Mouse (Mus musculus) macrophage (primary cell): ENCODE measurements around the gene Sh3bgrl. TPM values are rescaled to one million over a fixed set of nuclear protein-coding genes. Genes with fewer than 3 reads are reported as not detected.

Experiments
- H3K27ac ChIP-seq: fragments of 350-480 bp; formaldehyde crosslinking; 2 replicates; pipeline ENCODE4 v1.9.0; 2021
- H3K36me3 ChIP-seq: fragments of 350-480 bp; formaldehyde crosslinking; 2 replicates; pipeline ENCODE4 v1.9.0; 2021; ENCODE audit errors: inconsistent target
- H3K4me3 ChIP-seq: fragments of 350-480 bp; formaldehyde crosslinking; 2 replicates; pipeline ENCODE4 v1.9.0; 2021; ENCODE audit errors: inconsistent target
- H3K79me2 ChIP-seq: fragments of 350-480 bp; formaldehyde crosslinking; 2 replicates; pipeline ENCODE4 v1.9.0; 2021; ENCODE audit errors: inconsistent target
- polyA plus RNA-seq: library from polyadenylated mRNA; stranded (reverse); fragments of 250-400 nt; gene quantifications from 3 replicates; pipeline ENCODE4 v1.2.4, GENCODE M21; 2018; ENCODE audit warnings: inconsistent platforms

The Sh3bgrl gene
- polyA plus RNA-seq, 1 experiment from 2014 or later: 315 TPM

DNA sequence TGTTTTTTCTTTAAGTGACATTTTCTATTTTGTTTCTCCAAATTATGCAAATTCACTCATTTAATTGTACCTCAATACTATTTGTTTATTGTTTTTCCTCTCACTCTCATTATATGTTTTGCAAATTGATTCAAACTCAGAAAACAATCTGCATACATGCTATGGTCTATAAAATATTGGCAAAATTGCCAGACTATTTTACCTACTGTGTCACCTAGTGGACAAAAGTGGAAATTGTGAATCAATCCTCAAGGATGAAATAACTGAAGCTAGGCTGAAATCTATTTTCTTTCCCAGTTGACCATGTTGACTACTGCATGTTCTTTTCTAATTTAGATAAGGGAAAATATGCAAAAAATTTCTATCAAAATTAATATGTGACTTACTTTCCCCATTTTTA lies 143.0 kb downstream of the Sh3bgrl start:
- no peaks in the 10 kb centered on the region for H3K79me2 ChIP-seq
- H3K36me3 ChIP-seq: no peaks in the 10 kb centered on the region
- no peak overlapping the region for H3K4me3 ChIP-seq
- no peak overlapping the region for H3K27ac ChIP-seq

Other genes starting within 250 kb of the Sh3bgrl start
- 10.2 to 23.6 TPM (median 11.8 TPM) in 3 replicates for gene Hmgn5, start 82.0 kb upstream of the Sh3bgrl start, polyA plus RNA-seq
- 14.7 to 27.0 TPM (median 21.4 TPM) in 3 replicates for gene Gm6377, start 101.4 kb downstream of the Sh3bgrl start, polyA plus RNA-seq